Mouse (Mus musculus): ENCODE results near the gene Pak3.

Gene Pak3

DNA sequence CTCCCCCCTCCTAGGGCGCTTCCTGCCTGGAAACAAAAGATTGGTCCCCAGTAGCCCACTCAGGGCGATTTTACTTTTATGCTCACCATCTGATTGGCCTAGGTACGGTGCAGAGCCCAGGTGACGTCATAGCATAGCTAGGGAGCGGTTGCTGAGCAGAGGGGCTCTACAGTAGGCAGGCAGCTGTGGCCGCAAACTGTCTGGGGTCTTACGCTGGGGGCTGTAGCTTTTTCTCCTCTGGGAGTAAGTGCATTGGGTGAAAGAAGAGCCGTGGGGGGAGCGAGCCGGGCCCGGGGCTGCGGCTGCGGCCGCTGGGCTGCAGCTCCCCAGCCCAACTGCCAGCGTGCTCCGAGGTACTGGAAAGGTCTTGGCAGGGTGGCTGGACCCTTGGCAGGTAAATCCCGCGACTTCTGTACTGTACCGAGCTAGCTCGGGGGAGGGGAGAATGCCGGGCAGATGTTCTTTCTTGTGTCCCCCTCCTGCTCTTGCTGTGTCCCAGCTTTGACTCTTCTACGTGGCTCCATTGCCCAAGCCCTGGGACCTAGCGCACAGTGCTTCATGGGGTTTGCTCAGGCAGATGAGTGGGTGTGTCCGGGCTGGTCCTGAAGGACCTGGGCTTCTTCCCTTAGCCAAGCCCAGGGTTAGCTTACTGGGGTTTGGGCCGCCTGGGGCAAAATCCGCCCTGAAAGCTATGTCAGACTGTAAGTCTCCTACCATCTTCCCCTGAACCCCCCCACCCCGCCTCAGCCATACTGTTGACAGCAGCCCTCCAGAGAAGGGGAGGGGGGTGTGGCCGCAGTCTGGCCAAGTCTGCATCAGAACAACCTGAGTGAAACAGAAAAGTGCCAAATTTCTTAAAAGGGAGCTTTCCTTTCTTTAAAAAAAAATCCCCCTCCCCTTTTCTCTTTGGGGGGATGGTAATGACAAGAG lies 146.1 kb downstream of the Pak3 start:
- peak; percentile 72 for DNase-seq (ENCODE audit: low read depth, low spot score)

- DNase-seq (ENCODE audit: low read depth, low spot score) = no peak
Measured at GRCm38 (mm10) chrX:143665771-143666170, 147.4 kb downstream of the Pak3 start.

GRCm38 (mm10) chrX:143666991-143667390 lies 148.6 kb downstream of the Pak3 start:
- peak; percentile 36 for DNase-seq (ENCODE audit: low read depth, low spot score)

- peak; percentile 48 for DNase-seq (ENCODE audit: low read depth, low spot score)
Measured at GRCm38 (mm10) chrX:143668242-143668641, 149.9 kb downstream of the Pak3 start.

DNA sequence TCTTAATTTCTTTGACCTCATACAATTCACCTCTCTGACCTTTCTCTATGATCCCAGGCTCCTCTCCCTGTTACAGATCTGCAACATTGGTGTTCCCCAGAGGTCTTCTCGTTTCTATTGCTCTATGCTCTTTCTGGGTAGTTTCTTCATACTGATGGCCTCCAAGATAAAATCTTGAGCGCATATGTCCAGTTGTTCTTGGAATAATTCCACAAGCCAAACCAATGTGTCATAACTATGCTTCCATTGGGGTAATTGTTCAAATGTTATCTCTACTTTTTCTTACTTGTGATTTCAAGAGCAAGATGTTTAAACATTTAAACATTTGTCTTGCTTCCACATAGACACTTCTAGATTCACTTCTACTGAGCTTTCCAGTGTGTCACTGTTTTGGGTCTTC lies 160.2 kb downstream of the Pak3 start:
- DNase-seq (ENCODE audit: low read depth, low spot score) = no peak

GRCm38 (mm10) chrX:143722250-143722649 lies 203.9 kb downstream of the Pak3 start:
- DNase-seq (ENCODE audit: low read depth, low spot score) = no peak

DNA sequence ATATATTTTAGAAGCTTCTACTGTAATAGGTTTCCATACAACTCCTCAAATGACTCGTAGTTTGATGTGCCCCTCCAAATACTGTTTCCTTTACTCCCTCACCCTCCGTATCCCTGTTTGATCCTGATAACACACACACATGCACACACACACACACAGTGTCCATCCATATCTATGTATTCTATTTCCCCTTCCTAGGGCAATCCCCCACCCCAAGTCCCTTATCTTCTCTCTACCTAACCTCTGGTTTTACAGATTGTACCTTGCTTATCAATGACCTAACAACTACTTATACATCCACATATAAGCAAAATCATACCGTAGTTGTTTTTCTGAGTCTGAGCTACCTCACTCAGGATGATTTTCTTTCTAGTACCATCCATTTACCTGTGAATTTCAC lies 207.0 kb downstream of the Pak3 start:
- no peak for DNase-seq (ENCODE audit: low read depth, low spot score)

GRCm38 (mm10) chrX:143736035-143736434 lies 217.6 kb downstream of the Pak3 start:
- DNase-seq (ENCODE audit: low read depth, low spot score) = peak; percentile 44

- peak; percentile 44 for DNase-seq (ENCODE audit: low read depth, low spot score)
Measured at GRCm38 (mm10) chrX:143739171-143739570, 220.8 kb downstream of the Pak3 start.

DNA sequence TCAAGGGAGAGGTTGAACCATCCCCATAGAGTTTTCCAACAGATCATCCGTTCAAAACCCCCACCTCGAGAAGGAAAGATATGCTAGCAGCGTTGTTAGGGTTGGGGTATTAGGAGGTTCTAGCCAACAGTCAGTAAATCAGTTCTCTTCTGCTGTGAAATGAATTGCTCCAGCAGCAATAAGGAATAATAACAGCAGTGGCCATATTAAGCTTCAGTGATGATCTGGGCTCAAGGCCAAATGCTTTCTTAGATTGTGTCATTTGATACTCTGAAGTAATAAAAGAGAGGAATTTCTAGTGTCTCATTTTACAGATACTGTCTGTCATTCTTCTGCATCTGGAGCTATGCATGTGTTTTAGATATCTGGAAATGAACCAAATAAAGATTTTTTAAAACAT lies 244.2 kb downstream of the Pak3 start:
- no peak for DNase-seq (ENCODE audit: low read depth, low spot score)

DNA sequence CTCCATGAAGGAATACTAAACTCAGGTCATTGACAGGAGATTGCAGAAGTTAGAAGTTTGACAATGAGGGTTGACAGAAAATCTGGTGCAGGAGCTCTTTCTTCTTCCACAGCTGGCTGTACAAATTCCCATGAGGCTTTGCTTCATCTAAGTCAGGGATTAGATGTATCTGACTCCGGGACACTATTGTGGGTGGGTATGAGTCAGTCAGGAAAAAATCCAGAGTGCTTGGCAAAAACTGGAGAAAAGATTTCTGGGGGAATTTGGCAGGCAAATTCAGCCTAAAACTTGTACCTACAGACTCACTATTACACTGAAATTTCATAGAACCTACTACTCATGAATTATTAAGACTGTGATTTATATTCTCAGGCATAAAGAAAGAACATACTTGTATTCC lies 297.6 kb downstream of the Pak3 start:
- DNase-seq (ENCODE audit: low read depth, low spot score) = no peak

DNA sequence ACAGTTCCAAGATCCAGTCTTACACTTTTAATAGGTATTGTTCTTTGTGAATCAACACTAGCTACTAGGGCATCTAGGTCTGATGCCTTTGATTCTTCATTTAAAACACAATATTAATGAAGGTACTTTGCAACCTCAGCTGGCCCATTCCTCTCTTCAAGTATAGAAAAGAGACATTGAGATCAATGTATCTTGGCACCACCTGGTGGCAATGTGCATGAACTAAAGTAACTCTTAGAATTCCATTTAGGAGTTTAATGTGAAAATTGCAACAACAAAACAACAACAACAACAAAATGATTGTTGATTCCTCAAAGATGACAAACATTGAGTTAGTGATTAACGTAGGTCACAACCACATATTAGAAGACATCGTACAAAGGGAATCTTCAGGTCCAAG lies 300.6 kb downstream of the Pak3 start:
- DNase-seq (ENCODE audit: low read depth, low spot score) = peak; percentile 1

DNA sequence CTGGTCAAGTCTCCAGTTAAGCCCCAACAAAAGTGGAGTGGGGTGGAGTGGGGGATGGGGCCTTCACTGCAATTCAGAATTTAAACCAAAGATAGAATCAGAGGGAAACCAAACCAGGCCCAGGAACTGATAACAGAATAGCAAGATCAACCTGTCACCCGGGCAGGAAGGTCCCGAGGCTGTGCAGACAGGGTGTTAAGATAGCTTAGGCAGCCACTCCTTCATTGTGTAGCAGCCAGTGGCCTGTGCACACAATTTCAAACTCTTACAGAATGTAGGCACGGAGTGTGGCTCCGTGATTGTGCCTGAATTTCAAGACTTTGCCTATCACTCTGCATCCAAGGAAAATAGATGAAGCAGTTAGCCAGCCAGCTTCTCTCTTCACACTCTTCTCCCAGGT lies 308.1 kb downstream of the Pak3 start:
- no peak for DNase-seq (ENCODE audit: low read depth, low spot score)

- DNase-seq (ENCODE audit: low read depth, low spot score) = peak; percentile 9
Measured at GRCm38 (mm10) chrX:143827212-143827611, 308.8 kb downstream of the Pak3 start, which contains the start of gene Capn6. Gene Capn6 (minus strand): TSS chrX:143827414.

GRCm38 (mm10) chrX:143846637-143847036 lies 328.2 kb downstream of the Pak3 start:
- DNase-seq (ENCODE audit: low read depth, low spot score) = no peak

All from ES-CJ7 (cell line).